Mouse (Mus musculus) stomach, embryonic 14.5 days (tissue): ENCODE measurements around the gene H2-M5. TPM values are rescaled to one million over a fixed set of nuclear protein-coding genes. Genes with fewer than 3 reads are reported as not detected.
"Not testable (repeated sequence)": the region's sequence is repeated elsewhere in the genome, so short reads cannot be mapped to it uniquely, and the experiment has no call there.

Source experiments
- ATAC-seq: fragments of 200-750 bp; cut with Nextera tagmentation; 2 replicates; pipeline ENCODE4 v1.8.0; 2017; ENCODE audit warnings: low read depth, moderate TSS enrichment; ENCODE audit not compliant: insufficient number of reproducible peaks, insufficient read depth, low FRiP score
- H3K27ac ChIP-seq: fragments of 300-500 bp; sonication (generic); 2 replicates; pipeline ENCODE4 v1.5.1; 2014; ENCODE audit warnings: mild to moderate bottlenecking, low read length, moderate library complexity, mixed read lengths
- H3K27me3 ChIP-seq: fragments of 300-500 bp; sonication (generic); 2 replicates; pipeline ENCODE4 v1.6.1; 2014; ENCODE audit warnings: low read length, control low read depth, mixed read lengths; ENCODE audit not compliant: control insufficient read depth, insufficient read depth
- H3K36me3 ChIP-seq: fragments of 300-500 bp; sonication (generic); 2 replicates; pipeline ENCODE4 v1.6.1; 2014; ENCODE audit warnings: mild to moderate bottlenecking, control low read depth, low read length, moderate library complexity, mixed read lengths; ENCODE audit not compliant: control insufficient read depth, insufficient read depth
- H3K4me1 ChIP-seq: fragments of 300-500 bp; sonication (generic); 2 replicates; pipeline ENCODE4 v1.6.1; 2014; ENCODE audit warnings: low read length, control low read depth, mixed read lengths; ENCODE audit not compliant: control insufficient read depth, insufficient read depth
- H3K4me2 ChIP-seq: fragments of 300-500 bp; sonication (generic); replicated peaks from 2 replicates; pipeline ENCODE4 v1.6.1; 2014; ENCODE audit warnings: low read depth, low read length, control low read depth
- H3K4me3 ChIP-seq: fragments of 300-500 bp; sonication (generic); 2 replicates; pipeline ENCODE4 v1.5.1; 2014; ENCODE audit warnings: low read depth, low read length, control low read depth
- H3K9ac ChIP-seq: fragments of 300-500 bp; sonication (generic); replicated peaks from 2 replicates; pipeline ENCODE4 v1.6.1; 2014; ENCODE audit warnings: low read depth, mild to moderate bottlenecking, control low read depth, low read length, moderate library complexity, mixed read lengths
- H3K9me3 ChIP-seq: fragments of 300-500 bp; sonication (generic); 2 replicates; pipeline ENCODE4 v1.6.1; 2016; ENCODE audit warnings: low read depth, low read length, control low read depth; ENCODE audit not compliant: control insufficient read depth
- WGBS: fragments of 180-500 bp; shearing (Covaris S2); extraction: QIAGEN DNeasy Blood & Tissue Kit; methylation state at CpG from one replicate; pipeline ENCODE4 v1.1.7; 2014; 5-methylcytosine and 5-hydroxymethylcytosine counted together
- polyA plus RNA-seq: library from polyadenylated mRNA; unstranded; fragments of >200 nt; fragmentation: Nextera tagmentation; extraction: Ambion mirVana; gene quantifications from 2 replicates; pipeline ENCODE4 v1.2.1, GENCODE M21; 2014

The H2-M5 gene
- polyA plus RNA-seq, 1 experiment from 2014 or later = 0.74 TPM

GRCm38 (mm10) chr17:37000863-37001262, 11.5 kb upstream of the H2-M5 start, which contains the start of gene Zfp57:
Gene Zfp57, plus strand, starts transcription at chr17:37001163.
- H3K4me2 ChIP-seq = peak within 1 kb of the TSS; percentile 76; the same call in 1 of the 2 replicates
- H3K27me3 ChIP-seq = no peaks in the 10 kb centered on the region
- H3K4me1 ChIP-seq = no peaks in the 10 kb centered on the region
- no peaks in the 10 kb centered on the region for H3K36me3 ChIP-seq
- H3K27ac ChIP-seq = no peak within 1 kb of the TSS
- H3K9ac ChIP-seq = no peak within 1 kb of the TSS
- ATAC-seq = no peak
- peak within 1 kb of the TSS; percentile 71; the same call in 1 of the 2 replicates for H3K4me3 ChIP-seq
- 91% methylated on average over 7 of the region's 7 CpGs for WGBS
- H3K9me3 ChIP-seq = no peaks in the 10 kb centered on the region

GRCm38 (mm10) chr17:36998477-36998876, 9.1 kb upstream of the H2-M5 start:
- no peak overlapping the region for H3K4me3 ChIP-seq
- no peaks in the 10 kb centered on the region for H3K4me1 ChIP-seq
- no peaks in the 10 kb centered on the region for H3K27me3 ChIP-seq
- no peak overlapping the region for H3K27ac ChIP-seq
- H3K4me2 ChIP-seq = no peak overlapping the region
- H3K9me3 ChIP-seq = no peaks in the 10 kb centered on the region
- WGBS = 70% methylated on average over 2 of the region's 2 CpGs
- H3K36me3 ChIP-seq = no peaks in the 10 kb centered on the region
- H3K9ac ChIP-seq = no peak overlapping the region
- ATAC-seq = no peak

GRCm38 (mm10) chr17:36997033-36997735, 7.8 kb upstream of the H2-M5 start:
- Histone ChIP-seq H3K9ac (no peak overlapping the region), H3K4me2 (no peak overlapping the region), H3K27ac (no peak overlapping the region), H3K4me3 (no peak overlapping the region), H3K4me1 (no peaks in the 10 kb centered on the region), H3K27me3 (no peaks in the 10 kb centered on the region), H3K36me3 (no peaks in the 10 kb centered on the region), H3K9me3 (no peaks in the 10 kb centered on the region)
- ATAC-seq = 0 out of 2 replicates have a peak, but pooled peaks have one; percentile 18
- 24% methylated on average over 7 of the region's 7 CpGs for WGBS

GRCm38 (mm10) chr17:36995448-36995847, 6.1 kb upstream of the H2-M5 start:
- H3K4me2 ChIP-seq = no peak overlapping the region
- WGBS = 59% methylated on average over 3 of the region's 3 CpGs
- no peak overlapping the region for H3K4me3 ChIP-seq
- no peaks in the 10 kb centered on the region for H3K9me3 ChIP-seq
- no peaks in the 10 kb centered on the region for H3K4me1 ChIP-seq
- no peak overlapping the region for H3K27ac ChIP-seq
- no peaks in the 10 kb centered on the region for H3K36me3 ChIP-seq
- ATAC-seq = no peak
- H3K9ac ChIP-seq = no peak overlapping the region
- H3K27me3 ChIP-seq = no peaks in the 10 kb centered on the region

GRCm38 (mm10) chr17:36994528-36994927, 5.2 kb upstream of the H2-M5 start:
- H3K4me3 ChIP-seq = no peak overlapping the region
- H3K4me1 ChIP-seq = no peaks in the 10 kb centered on the region
- H3K9me3 ChIP-seq = no peaks in the 10 kb centered on the region
- H3K4me2 ChIP-seq = no peak overlapping the region
- no peak for ATAC-seq
- H3K36me3 ChIP-seq = no peaks in the 10 kb centered on the region
- H3K9ac ChIP-seq = no peak overlapping the region
- WGBS = 83% methylated on average over 2 of the region's 2 CpGs
- H3K27me3 ChIP-seq = no peaks in the 10 kb centered on the region
- no peak overlapping the region for H3K27ac ChIP-seq

- 82% methylated on average over 4 of the region's 4 CpGs for WGBS
- Histone ChIP-seq H3K9me3 (no peaks in the 10 kb centered on the region), H3K9ac (no peak overlapping the region), H3K27me3 (0 out of 2 replicates have a peak, but pooled peaks cover 4% of the 10 kb centered on the region), H3K4me2 (no peak overlapping the region), H3K36me3 (no peaks in the 10 kb centered on the region), H3K4me3 (no peak overlapping the region), H3K27ac (no peak overlapping the region), H3K4me1 (no peaks in the 10 kb centered on the region)
- no peak for ATAC-seq
Measured at GRCm38 (mm10) chr17:36993770-36994325, 4.5 kb upstream of the H2-M5 start.

- no peak for ATAC-seq
- Histone ChIP-seq H3K4me3 (no peak overlapping the region), H3K9me3 (no peaks in the 10 kb centered on the region), H3K36me3 (no peaks in the 10 kb centered on the region), H3K27ac (no peak overlapping the region), H3K4me2 (no peak overlapping the region), H3K9ac (no peak overlapping the region), H3K27me3 (peaks cover 14% of the 10 kb centered on the region; the same call in 1 of the 2 replicates), H3K4me1 (no peaks in the 10 kb centered on the region)
- 65% methylated on average over 3 of the region's 3 CpGs for WGBS
Measured at GRCm38 (mm10) chr17:36992336-36993104, 3.2 kb upstream of the H2-M5 start.

- not testable (repeated sequence) for H3K27ac ChIP-seq, H3K4me2 ChIP-seq, ATAC-seq, H3K4me3 ChIP-seq, H3K4me1 ChIP-seq, H3K9me3 ChIP-seq, H3K9ac ChIP-seq, H3K36me3 ChIP-seq
- peaks cover 16% of the 10 kb centered on the region; the same call in 1 of the 2 replicates for H3K27me3 ChIP-seq
- 85% methylated on average over 6 of the region's 6 CpGs for WGBS
Measured at GRCm38 (mm10) chr17:36990630-36991029, 1.3 kb upstream of the H2-M5 start.
